Mouse (Mus musculus) A20 (cell line): ENCODE results near the gene Ptpn21.

Experiments
- DNase-seq: peaks from one replicate; pipeline ENCODE4 v3.0.0-alpha.2; 2011; ENCODE audit warnings: low read depth, low spot score

Gene Ptpn21

DNA sequence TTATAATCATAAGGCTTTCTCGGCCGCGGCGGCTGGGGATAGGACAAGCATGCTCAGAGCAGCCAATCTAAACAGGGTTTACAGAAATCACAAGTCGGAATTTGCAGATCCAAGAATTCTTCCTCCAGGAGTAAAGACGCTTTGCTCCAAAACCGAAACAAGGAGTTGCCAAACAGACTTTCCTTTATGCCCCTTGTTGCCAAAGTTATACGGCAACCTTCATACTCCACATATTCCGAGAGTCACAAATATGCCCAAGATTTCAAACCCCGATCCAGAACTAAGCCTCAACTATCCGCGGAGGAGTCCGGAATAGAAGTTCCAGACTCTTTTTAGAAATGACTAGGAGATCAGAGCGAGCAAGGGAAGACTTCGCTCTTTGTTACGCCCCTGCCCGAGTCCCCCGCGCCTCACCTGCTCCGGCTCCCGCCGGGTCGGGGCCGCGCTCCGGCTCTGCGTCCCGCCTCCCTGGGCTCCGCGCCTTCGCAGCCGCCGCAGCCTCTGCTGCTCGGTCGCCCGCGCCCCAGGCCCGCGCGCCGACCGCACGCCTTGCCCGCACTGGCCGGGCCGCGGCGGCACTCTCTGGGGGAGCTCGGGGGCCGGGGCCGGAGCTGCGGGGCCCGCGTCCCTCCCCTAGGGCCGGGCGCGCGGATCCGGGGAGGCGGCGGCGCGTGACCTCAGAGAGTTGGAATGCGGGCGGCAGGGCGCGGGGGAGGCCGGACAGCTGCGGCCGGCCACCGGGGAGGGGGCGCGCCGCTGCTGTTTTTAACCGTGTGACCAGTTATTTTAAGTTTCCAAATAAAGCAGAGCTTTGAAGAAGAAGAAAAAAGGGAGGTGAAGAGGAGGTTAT lies at the start of gene Ptpn21:
Gene Ptpn21, minus strand, starts transcription at position 455 of the 850 bp plus-strand sequence.
- no peak for DNase-seq

DNA sequence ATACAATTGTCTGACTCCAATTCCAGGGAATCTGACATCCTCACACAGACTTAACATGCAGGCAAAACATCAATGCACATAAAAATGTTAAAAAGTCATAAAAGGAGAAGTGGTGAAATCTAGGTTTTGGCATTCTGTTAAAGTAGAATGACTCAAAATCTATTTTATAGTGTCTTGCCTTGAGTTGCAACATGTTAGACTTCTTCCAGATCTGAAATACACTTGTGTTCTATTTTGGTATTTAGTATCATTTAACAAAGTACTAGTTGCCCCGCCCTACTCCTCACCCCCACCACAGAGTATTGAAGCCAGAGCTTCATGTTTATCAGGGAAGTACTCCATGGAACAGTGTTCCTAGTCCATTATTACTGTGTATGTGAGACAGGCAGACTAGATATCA lies 47.0 kb upstream of the Ptpn21 start:
- DNase-seq = no peak

DNA sequence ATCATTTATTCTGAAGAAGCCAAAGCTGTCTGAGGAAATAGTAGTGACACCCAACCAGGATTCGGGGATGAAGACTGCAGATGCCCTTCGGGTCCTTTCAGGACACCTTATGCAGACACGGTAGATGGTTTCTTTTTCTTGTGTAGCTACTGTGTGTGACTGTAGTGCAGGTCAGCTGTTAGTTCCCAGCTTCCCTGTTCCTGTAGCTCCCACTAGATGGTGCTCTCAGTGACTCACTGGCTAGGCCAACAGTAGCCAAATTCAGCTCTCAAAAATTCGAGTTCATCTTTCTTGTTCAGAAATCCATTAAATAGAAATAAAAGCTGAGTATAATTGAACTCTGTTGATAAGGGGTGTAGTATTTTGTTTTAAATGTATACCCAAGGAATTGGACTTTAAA lies 41.9 kb upstream of the Ptpn21 start:
- peak; percentile 40 for DNase-seq

DNA sequence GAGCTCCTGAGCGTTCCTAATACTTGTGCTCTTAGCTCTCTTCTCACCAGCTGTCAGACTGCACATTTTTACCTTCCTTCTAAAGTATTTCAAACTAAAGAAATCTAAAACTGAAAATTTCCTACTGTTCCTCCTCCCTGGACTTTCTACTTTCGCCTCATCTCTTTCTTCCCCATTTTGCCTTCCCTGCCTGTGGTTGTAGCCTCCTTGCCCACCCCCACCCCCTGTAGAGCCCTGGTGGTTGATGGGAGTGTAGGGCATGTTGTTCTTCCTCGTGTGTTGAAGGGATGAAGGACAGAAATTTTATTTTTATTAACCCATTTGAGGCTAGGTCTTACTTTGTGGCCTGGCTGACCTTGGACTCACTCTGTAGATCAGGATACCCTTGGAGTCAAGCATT lies 40.3 kb upstream of the Ptpn21 start:
- DNase-seq = no peak

DNA sequence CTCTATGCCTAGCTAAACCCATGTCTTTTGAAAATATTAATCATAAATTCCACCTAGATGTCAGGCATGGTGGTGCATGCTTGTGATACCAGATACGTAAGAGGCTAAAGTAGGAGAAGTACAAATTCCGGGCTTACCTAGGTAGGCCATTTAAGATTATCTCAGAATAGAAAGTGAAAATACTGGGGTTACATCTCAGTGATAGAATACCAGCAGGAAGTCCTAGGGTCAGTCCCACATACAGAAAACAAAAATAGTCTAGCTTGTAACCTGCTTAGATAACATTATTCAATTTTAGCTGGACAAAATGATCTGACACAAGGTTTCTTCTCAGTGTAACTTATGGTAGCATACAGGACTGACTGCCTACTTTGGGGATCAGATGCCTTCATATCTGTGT lies 29.0 kb upstream of the Ptpn21 start:
- no peak for DNase-seq

DNA sequence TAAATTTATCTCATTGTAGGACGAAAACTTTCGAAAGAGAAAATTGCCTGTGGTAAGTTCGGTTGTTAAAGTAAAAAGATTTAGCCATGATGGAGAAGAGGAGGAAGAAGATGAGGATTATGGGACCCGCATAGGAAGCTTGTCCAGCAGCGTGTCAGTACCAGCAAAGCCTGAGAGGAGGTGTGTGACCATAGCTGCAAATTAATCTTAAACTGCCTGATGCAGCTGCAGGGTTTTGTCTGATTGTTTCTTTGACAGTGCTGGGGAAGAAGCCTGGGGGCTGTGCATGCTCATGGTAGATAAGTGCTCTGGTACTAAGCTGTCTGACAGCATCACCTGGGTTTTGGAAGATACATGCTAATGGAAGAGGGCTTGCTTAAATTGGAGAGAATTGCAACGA lies 22.5 kb upstream of the Ptpn21 start:
- DNase-seq = no peak

DNA sequence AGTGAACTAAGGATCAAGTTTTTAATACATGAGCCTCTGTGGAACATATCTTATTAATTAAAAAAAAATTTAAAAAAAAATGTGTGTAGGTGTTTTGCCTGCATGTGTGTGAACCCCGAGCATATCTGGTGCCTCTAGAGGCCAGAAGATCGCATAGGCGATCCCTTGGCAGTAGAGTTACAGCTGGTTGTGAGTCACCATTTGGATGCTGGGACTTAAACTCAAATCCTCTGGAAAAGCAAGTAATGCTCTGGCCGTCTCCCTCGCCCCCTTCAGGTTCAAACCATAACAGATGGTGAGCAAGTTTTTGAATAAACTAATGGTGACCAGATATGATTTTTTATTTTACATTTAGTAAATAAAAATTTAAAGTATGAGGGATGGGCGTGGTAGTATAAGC lies 20.4 kb upstream of the Ptpn21 start:
- DNase-seq = no peak

DNA sequence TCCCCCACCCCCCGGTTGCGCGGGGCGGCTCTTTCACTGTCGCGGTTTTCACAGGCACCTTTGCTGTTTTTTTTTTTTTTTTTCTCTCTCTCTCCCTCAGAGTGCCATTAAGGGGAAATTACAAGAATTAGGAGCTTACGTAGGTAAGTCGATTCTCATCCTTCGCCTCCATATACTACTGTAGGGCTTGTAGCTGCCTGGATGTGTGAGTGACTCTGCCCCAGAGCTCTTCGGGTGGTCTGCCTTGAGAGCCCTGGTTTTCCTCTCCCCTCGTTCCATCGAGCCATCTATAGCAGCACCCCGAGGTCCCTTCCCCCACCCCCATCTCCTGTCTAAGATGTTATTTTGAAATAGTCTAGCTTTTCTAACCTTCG lies 10.2 kb upstream of the Ptpn21 start:
- no peak for DNase-seq

DNA sequence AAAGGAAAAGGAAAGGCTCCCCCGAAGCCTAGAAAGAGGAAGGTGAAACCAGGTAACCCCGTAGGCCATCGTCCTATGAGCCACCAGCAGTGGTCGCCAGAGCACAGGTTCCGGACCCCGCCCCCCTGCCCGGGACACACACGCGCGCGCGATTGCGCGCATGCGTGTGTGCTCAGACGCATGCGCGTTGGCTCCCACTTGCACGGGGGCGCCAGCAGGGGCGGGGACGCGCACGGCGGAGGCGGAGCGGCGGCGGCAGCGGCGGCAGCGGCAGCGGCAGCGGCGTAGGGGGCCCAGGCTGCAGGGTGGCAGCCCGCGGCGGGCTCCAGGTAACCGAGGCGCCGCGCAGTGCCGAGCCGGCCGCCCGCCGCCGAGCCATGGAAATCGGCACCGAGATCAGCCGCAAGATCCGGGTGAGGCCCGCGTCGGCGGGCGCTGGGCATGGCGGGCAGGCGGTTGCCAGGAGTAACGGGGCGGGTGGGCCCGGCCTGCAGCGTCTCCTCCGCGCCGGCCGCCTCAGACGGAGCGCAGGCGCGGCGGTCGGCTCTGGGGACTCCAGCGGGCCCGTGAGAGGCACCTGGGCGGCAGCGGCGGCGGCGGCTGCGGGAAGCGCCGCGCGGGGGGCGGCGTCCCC lies 9.7 kb upstream of the Ptpn21 start, which contains the start of gene Zc3h14:
Gene Zc3h14, plus strand, starts transcription at position 219 of the 634 bp plus-strand sequence.
- peak; percentile 97 for DNase-seq

DNA sequence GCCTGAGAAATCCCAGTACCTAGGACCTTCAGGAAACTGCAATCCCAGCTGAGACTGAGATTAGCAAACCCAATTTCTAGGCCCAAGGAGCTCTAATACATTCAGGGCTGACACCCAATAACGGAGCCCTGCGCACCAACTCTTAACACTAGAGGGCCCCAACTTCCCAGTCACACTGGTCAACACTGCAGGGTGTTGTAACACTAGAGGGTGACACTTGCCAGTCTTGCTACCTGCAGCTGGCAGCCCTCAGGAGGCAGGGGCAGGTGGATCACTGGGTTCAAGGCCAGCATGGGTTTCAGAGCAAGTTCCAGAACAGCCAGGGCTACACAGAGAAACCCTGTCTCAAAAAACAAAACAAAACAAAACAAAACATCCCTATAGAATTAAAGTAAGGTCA lies 8.9 kb upstream of the Ptpn21 start:
- DNase-seq = peak; percentile 88

DNA sequence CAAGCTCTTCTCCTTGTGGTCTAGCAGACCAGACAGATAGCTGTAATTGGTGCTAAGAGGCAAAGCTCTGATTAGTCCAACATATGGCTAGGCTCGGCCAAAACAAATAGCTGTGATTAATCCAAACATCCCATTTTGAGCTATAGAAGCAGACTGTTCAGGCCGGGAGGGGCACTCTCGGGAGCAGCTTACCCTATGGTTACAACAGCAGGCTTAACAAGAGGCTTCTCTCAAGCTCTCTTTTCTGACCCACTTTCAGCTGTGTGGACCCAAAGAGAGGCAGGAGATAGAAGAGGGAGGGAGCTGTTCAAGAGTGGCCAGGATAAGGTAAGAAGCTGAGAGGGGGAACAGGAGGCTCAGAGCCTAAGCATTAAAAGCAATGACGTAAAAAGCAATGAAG lies 8.4 kb upstream of the Ptpn21 start:
- DNase-seq = no peak

DNA sequence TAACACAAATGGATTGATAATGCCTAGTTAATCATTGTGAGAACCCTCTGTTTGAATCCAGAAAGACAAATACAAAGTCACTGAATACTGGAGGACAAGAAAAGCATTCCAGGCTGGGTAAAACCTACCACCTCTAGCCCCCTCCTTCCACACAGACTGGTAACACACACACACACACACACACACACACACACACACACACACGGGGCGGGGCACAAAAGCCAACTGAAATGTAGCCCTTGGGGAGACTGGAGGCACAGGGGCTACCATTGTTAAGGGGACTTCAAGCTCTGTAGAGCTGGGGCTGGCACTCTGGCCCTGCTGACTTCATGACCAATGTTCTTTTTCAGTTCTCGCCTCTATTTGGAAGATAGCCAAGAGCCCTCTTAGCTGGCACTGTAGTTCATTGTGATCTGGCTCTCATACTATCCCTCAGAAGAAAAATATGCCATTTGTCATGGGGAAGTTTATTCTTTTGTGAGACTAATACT lies 3.9 kb upstream of the Ptpn21 start:
- no peak for DNase-seq

DNA sequence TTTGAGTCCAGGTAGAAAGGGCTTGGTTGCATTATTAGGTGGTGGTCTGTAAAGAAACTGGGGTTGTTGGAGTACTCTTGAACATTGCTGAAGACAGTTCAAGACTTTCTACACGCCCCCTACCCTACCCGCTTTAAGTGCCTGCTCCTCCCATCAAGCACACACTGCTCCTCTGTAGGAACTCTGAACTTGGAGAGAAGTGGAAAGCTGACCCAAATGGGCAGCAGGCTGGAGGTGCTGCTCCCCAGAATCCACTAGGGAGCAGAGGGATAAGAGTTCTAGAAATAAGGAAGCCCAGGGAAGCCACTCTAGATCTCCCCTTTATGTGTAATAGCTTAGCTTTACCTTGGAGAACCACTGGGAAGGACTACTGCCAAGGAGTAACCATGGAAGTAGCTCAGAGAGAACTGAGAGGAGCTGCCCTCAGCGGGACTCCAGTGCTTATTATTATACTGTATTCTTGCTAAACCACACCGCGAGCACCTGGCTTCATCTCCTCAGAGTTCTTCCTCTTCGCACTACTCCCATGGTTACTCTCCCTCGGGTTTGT lies 671 bp upstream of the Ptpn21 start:
- DNase-seq = no peak

DNA sequence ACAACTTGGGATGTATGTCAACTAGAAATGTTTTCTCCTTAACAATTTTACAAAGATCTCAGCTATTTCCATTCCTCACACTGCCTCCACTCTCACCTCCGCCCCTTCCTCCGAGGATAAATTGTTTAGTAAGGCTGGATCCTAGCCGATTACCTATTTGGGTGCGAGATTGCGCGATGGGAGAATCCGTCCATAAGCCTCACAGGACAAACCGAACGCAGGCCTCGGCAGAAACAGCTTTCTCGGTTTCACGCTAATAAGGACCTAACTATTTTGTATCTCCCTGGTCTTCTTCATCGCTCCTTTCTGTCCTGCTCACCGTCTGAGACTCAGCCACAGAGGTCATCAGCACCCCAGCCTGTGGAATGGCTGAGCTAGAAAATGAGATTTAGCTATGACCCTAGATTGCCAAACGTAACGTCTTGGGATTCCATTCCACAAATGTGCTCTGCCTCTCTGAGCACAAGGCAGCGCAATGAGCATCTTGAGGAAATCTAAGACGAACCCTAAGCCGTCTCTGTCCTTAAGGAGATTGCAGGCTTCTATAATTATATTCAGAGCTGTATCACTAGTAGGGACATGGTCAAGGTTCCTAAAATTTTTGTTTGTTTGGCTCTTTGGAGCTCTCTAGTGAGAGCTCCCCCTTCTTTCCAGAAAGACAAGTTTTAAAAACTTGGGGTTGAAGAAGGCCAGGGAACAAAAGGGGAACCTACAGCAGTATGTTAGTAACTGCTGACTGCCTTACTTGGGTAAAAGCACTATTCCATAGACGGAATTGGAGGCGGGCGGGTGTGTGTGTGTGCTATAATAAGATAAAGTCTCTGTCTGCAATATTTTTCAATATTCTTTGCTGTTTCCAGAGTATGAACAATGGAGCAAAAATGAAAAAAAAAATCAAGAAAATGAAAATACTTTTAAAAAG lies 2.1 kb downstream of the Ptpn21 start:
- DNase-seq = no peak

DNA sequence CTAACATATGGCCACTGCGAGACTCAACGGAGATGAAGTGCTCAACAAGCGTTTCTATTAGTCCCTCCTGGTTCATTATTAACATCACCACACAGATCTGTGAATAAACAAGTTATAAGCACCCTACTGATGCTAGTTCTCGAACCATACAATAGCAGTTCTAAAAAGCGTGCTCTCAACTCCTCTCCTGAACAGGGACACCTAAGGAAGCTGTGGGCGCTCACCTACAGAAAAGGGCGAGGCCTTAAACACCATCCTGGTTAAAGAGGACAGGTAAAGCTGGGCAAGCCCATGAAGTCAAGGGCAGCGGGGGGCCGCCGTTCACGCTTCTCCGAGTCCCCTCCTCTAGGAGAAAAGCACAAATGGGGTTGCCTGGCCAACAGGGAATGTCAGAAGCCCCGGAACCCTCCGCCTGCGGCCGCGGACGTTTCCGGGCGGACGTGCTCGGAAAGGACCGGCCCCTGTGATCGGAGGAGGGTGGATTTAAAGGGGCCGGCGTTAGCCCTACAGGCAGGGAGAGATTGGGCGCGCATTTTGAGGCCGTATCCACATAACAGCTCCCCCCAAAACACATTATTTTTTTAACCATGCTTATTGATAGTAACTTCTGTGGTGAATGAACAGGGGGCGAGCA lies 2.8 kb downstream of the Ptpn21 start:
- peak; percentile 92 for DNase-seq

DNA sequence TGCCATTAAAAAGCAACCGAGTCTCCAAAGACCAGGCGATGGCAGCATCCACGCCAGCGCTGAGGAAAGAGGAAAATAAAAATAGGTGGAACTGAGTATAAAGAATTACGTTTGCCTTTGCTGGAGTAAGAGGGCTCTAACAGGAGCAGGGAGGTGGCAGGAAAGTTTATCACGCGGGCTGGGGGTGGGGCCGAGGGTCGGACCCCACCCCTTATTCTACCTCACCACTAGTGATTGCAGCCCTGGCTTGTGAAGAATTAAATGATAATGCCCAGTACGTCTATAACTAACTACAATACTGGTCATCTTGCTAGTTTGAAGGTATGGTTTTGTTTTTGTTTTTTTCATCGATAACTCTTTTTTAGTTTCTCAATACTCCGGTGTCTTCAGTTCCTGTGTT lies 3.4 kb downstream of the Ptpn21 start:
- no peak for DNase-seq

DNA sequence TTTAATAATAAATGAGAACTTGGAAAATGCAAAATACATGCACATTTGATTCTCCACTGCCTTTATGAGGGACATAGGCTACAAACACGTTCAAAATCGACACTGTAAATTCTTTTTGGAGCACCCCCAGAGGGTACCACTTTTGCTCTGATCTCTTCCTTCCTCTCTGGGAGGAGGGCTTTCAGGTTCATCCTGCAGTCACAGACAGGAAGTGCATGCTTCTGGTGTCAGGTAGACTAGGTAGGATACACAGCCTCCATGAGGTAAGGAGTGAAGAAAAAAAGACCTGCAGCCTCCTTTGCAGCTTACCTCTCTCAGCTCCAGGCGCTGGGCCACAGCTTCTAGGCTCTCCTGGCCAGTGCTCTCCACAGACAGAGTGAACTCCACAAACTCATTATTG lies 4.0 kb downstream of the Ptpn21 start:
- DNase-seq = no peak

DNA sequence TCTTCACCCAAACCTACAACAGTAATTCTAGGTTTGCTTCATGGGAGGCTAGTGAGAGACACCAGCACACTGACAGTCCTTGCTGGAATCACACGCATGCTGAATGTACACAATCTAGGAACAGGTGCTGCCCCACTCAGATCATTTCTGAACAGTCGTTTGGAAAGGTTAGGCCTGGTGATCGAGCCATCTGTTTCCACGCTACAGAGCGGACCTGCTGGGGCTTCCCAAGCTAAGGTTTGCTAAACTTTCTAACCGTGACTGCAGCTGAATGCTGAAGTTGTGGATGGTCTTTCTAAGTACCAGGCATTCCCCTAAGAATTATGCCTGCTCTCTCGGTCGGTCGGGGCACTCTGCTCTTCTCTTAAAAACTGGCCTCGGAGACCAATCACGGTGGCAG lies 6.5 kb downstream of the Ptpn21 start:
- no peak for DNase-seq

DNA sequence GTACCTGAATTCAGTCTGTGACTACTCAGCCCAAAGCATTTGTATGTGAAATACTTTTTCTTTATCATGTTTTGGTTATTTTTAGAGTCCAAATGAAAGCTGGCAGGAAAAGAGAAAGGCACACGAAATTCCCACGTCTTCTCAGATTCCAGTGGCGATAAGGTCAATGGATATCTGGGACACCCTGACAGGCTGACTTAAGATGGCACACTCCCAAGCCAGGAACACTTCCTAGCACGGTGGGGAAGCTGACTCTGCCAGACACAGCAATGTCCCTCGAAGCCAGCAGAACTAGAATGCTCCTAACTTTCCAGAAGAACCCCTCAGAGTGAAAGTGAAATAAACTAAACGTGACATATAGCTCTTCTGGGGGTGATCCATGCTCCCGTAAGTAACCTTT lies 10.0 kb downstream of the Ptpn21 start:
- no peak for DNase-seq

DNA sequence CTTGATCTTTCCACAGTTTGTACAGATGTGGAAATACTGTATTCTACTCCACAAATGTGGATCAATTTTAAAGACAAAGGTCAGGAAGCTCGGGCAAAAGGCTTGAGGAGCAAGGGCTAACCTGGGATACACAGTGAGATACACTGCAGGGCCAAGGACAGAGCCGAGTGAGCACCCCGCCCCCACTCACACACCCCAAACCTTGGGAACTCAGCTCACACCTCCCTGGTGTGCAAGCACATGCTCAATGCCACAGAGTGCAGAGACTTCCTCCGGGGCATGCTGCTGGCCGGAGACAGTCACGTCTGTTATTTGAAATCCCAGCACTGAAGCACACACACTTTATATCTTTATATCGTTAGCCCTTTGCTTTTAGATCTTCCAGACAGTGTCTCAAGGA lies 11.1 kb downstream of the Ptpn21 start:
- no peak for DNase-seq

DNA sequence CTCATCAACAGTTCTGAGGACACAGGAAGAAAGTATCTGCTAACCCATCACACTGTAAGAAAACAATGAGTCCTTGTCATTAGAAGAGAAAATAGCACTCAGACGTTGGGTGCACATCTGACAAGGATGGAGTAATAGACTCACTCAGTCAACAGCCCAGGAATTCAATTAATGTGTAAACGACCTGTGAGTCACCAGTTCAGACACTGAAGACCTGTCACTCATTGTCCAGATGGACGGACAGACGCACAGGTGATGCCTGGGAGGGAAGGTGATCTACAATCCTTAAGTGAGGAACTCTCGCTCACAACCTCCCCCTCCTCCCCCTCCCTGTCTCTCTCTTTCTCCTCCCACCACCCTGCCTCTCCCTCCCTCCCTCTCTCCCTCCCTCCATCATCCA lies 12.2 kb downstream of the Ptpn21 start:
- no peak for DNase-seq
